Mouse (Mus musculus): ENCODE measurements around the gene Epha1.

DNA sequence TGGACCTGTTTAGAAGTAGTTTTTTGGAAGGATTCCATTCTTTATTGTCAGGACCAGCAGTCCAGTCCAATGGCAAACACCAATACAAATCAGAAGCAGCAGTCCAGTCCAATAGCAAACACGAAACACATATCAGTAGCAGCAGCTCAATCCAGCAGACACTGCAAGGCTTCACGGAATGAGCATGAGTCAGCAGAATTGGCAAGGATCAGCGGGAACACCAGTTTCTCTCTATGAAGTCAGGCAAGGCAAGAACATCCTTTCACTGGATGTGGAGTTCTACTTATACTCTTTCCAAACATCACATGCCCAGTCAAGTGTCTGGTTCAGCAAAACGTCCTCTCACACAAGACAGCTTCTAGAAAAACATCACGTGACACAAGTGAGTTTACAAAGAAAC, 33.1 kb downstream of the Epha1 start:
- no peak for TF ChIP-seq ELF1 (IDR thresholded peaks at IDR 0.05; ENCODE audit: low read depth, low read length)
- TF ChIP-seq ZC3H11A (IDR thresholded peaks at IDR 0.05; ENCODE audit: low read depth, low read length), result no peak
- no peak for TF ChIP-seq UBTF (IDR thresholded peaks at IDR 0.05; ENCODE audit: low read depth, low read length)
- TF ChIP-seq POLR2A (IDR thresholded peaks at IDR 0.05; ENCODE audit: low read depth, low read length), result no peak
- TF ChIP-seq NRF1 (IDR thresholded peaks at IDR 0.05; ENCODE audit: low read depth, low read length), result no peak
- no peak for TF ChIP-seq CTCF (conservative IDR thresholded peaks at IDR 0.05 in 1 of 2, IDR thresholded peaks at IDR 0.05 in 1 of 2; ENCODE audit: low read depth in 2 of 2, low read length in 2 of 2)
- no peak for TF ChIP-seq SMC3 (IDR thresholded peaks at IDR 0.05; ENCODE audit: low read depth, low read length)

All from CH12.LX (cell line).